Mouse (Mus musculus) intestine, postnatal 0 days (tissue): ENCODE measurements around the gene S100a2. TPM values are rescaled to one million over a fixed set of nuclear protein-coding genes. Genes with fewer than 3 reads are reported as not detected.

Experiments used
- ATAC-seq: fragments of 200-750 bp; cut with Nextera tagmentation; 2 replicates; pipeline ENCODE4 v1.8.0; 2017; ENCODE audit warnings: mild to moderate bottlenecking, moderate TSS enrichment, moderate library complexity
- H3K27ac ChIP-seq: fragments of 300-500 bp; sonication (generic); 2 replicates; pipeline ENCODE4 v1.5.1; 2014; ENCODE audit warnings: mild to moderate bottlenecking, low read depth, low read length, moderate library complexity
- H3K27me3 ChIP-seq: fragments of 300-500 bp; sonication (generic); replicated peaks from 2 replicates; pipeline ENCODE4 v1.6.1; 2014; ENCODE audit warnings: low read length, mixed read lengths; ENCODE audit not compliant: control insufficient read depth, insufficient read depth
- H3K36me3 ChIP-seq: fragments of 300-500 bp; sonication (generic); 2 replicates; pipeline ENCODE4 v1.6.1; 2014; ENCODE audit warnings: mild to moderate bottlenecking, moderate library complexity; ENCODE audit not compliant: control insufficient read depth, insufficient read depth
- H3K4me1 ChIP-seq: fragments of 300-500 bp; sonication (generic); replicated peaks from 2 replicates; pipeline ENCODE4 v1.6.1; 2014; ENCODE audit warnings: antibody characterized with exemption, low read length, mixed read lengths; ENCODE audit not compliant: control insufficient read depth, insufficient read depth
- H3K4me2 ChIP-seq: fragments of 300-500 bp; sonication (generic); replicated peaks from 2 replicates; pipeline ENCODE4 v1.6.1; 2014; ENCODE audit warnings: low read depth, mild to moderate bottlenecking, moderate library complexity
- H3K4me3 ChIP-seq: fragments of 300-500 bp; sonication (generic); 2 replicates; pipeline ENCODE4 v1.5.1; 2014; ENCODE audit warnings: low read depth, low read length
- H3K9ac ChIP-seq: fragments of 300-500 bp; sonication (generic); 2 replicates; pipeline ENCODE4 v1.6.1; 2014; ENCODE audit warnings: mild to moderate bottlenecking, low read depth, low read length
- H3K9me3 ChIP-seq: fragments of 300-500 bp; sonication (generic); 2 replicates; pipeline ENCODE4 v1.6.1; 2016; ENCODE audit warnings: mixed run types; ENCODE audit not compliant: control insufficient read depth
- CTCF ChIP-seq: sonication (generic); IDR thresholded peaks from 2 replicates; pipeline ENCODE4 v1.5.1; 2016; ENCODE audit warnings: low read depth, mild to moderate bottlenecking, control low read depth, antibody characterized with exemption, moderate library complexity
- WGBS: fragments of 180-500 bp; shearing (Covaris S2); extraction: QIAGEN DNeasy Blood & Tissue Kit; methylation state at CpG from one replicate; pipeline ENCODE4 v1.1.7; 2014; 5-methylcytosine and 5-hydroxymethylcytosine counted together
- polyA plus RNA-seq: library from polyadenylated mRNA; unstranded; fragments of >200 nt; fragmentation: Nextera tagmentation; extraction: Ambion mirVana; gene quantifications from 2 replicates; pipeline ENCODE4 v1.2.1, GENCODE M21; 2015

S100a2 gene
- polyA plus RNA-seq: not detected in 2 replicates

DNA sequence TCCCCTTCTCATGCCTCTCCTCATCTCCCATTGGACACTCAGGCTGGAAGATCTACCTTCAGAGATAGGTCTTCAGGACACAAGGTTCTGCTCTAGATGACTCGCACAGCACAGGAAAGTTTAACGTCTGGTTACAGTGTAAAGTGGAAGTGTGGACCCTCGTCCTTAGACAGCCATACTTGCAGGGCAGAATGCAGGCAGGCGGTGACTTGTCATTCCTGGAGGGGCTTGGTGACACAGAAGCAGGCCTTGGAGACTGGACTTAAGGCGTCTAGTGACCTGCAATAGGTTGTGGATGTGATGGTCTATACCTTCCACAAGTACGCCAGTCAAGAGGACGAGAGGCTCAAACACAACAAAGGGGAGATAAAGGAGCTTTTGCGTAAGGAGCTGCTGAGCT lies at the start of gene S100a2:
Gene S100a2 (plus strand): TSS at position 301 of the 400 bp plus-strand sequence.
- Histone ChIP-seq H3K4me1 (peaks cover 7% of the 10 kb centered on the region; the same call in 1 of the 2 replicates), H3K4me3 (no peak within 1 kb of the TSS), H3K4me2 (no peak within 1 kb of the TSS), H3K27ac (no peak within 1 kb of the TSS), H3K36me3 (no peaks in the 10 kb centered on the region), H3K27me3 (no peaks in the 10 kb centered on the region), H3K9me3 (no peaks in the 10 kb centered on the region), H3K9ac (no peak within 1 kb of the TSS)
- TF ChIP-seq CTCF: no peak
- ATAC-seq: no peak
- 92% methylated on average over 8 of the region's 8 CpGs for WGBS

DNA sequence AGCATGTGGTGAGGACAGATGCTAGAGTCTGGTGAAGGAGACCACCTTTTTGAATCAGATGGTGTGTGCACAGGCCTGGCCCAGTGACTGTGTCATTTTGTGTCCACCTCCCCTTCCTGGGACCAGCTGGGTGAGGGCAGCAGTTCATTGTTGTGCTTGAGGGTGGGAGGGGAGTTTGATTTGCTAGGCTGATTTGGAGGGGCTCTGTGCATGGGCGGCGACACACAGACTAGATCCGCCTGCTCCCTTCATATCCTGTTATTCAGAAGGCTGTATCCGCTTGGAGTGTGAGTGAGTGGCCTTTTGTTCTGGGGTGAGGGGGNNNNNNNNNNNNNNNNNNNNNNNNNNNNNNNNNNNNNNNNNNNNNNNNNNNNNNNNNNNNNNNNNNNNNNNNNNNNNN lies 49.1 kb upstream of the S100a2 start:
- no peaks in the 10 kb centered on the region for H3K9me3 ChIP-seq

DNA sequence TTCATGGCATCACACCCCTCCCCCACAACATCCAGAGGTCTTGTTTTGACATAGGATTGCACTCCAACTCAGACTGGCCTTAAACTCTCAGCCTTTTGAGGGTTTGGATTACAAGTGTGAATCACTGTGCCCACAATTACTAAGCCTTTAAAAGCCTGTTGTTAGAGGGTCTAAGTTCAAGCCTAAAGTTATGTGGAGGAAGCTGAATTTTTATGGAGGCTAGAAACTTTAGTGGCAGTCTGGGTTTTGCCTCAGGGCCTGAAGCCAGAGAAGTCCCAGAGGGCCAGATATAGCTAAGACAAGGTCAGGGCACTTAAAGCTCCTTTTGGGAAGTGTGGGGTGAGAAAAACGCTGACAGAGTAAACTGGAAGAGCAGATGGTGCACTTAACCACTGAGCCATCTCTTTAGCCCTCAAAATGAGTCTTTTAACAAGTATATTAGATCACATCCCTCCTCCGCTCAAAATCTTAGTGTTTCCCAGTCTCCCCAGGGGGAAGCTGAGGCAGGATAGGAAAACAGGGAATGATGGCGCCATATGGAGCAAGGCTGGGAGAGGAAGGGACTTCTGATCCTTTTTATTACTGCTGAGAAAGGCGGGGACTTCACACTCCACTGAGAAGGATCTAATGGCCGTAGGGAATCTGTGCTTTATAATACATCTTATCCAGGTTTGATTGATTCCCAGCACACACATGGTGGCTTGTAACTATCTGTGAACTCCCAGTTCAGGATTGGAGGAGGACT lies 40.2 kb upstream of the S100a2 start:
- H3K4me2 ChIP-seq: no peak overlapping the region
- H3K27ac ChIP-seq: no peak overlapping the region
- H3K36me3 ChIP-seq: no peaks in the 10 kb centered on the region
- no peak overlapping the region for H3K9ac ChIP-seq
- no peaks in the 10 kb centered on the region for H3K27me3 ChIP-seq
- 50% methylated on average over 5 of the region's 5 CpGs for WGBS
- H3K4me3 ChIP-seq: no peak overlapping the region
- ATAC-seq: no peak
- no peaks in the 10 kb centered on the region for H3K9me3 ChIP-seq
- TF ChIP-seq CTCF: no peak
- H3K4me1 ChIP-seq: no peaks in the 10 kb centered on the region

More for the DNA sequence above, 49.1 kb upstream of the S100a2 start:
- no peak overlapping the region for H3K27ac ChIP-seq
- no peaks in the 10 kb centered on the region for H3K27me3 ChIP-seq
- no peak for ATAC-seq
- 0 out of 2 replicates have a peak overlapping the region, but pooled peaks have one; percentile 4 for H3K9ac ChIP-seq
- H3K4me3 ChIP-seq: no peak overlapping the region
- H3K4me2 ChIP-seq: no peak overlapping the region
- WGBS: 82% methylated on average over 4 of the region's 4 CpGs
- no peak for TF ChIP-seq CTCF
- H3K4me1 ChIP-seq: no peaks in the 10 kb centered on the region
- H3K36me3 ChIP-seq: no peaks in the 10 kb centered on the region; the same call in 1 of the 2 replicates

- no peaks in the 10 kb centered on the region for H3K9me3 ChIP-seq
- H3K4me3 ChIP-seq: no peak overlapping the region
- H3K9ac ChIP-seq: no peak overlapping the region
- no peak for TF ChIP-seq CTCF
- no peak for ATAC-seq
- no peaks in the 10 kb centered on the region for H3K27me3 ChIP-seq
- no peak overlapping the region for H3K4me2 ChIP-seq
- no peak overlapping the region for H3K27ac ChIP-seq
- H3K4me1 ChIP-seq: no peaks in the 10 kb centered on the region
- 65% methylated on average over 2 of the region's 2 CpGs for WGBS
- H3K36me3 ChIP-seq: no peaks in the 10 kb centered on the region
Measured at GRCm38 (mm10) chr3:90550421-90550790, 39.6 kb upstream of the S100a2 start.

GRCm38 (mm10) chr3:90552231-90552630 lies 37.8 kb upstream of the S100a2 start:
- no peak overlapping the region for H3K9ac ChIP-seq
- H3K4me3 ChIP-seq: no peak overlapping the region
- no peak for ATAC-seq
- WGBS: 79% methylated on average over 2 of the region's 2 CpGs
- H3K27ac ChIP-seq: no peak overlapping the region
- no peaks in the 10 kb centered on the region for H3K27me3 ChIP-seq
- H3K4me2 ChIP-seq: no peak overlapping the region
- H3K36me3 ChIP-seq: no peaks in the 10 kb centered on the region
- H3K4me1 ChIP-seq: no peaks in the 10 kb centered on the region
- no peak for TF ChIP-seq CTCF
- no peaks in the 10 kb centered on the region for H3K9me3 ChIP-seq

GRCm38 (mm10) chr3:90555954-90556353 lies 34.1 kb upstream of the S100a2 start:
- H3K4me2 ChIP-seq: no peak overlapping the region
- 71% methylated on average over 5 of the region's 5 CpGs for WGBS
- H3K9ac ChIP-seq: no peak overlapping the region
- no peak for TF ChIP-seq CTCF
- H3K36me3 ChIP-seq: no peaks in the 10 kb centered on the region
- ATAC-seq: no peak
- H3K4me1 ChIP-seq: no peaks in the 10 kb centered on the region
- H3K9me3 ChIP-seq: no peaks in the 10 kb centered on the region
- no peak overlapping the region for H3K27ac ChIP-seq
- no peaks in the 10 kb centered on the region for H3K27me3 ChIP-seq
- H3K4me3 ChIP-seq: no peak overlapping the region
